ENCODE assay signal across 20 mouse cellular contexts in genomic region chr2:130591016-130591415, GRCm38 (mm10). TPM values are rescaled to one million over a fixed set of nuclear protein-coding genes. Genes with fewer than 3 reads are reported as not detected.
A peak's percentile ranks its signal among the peaks of the same experiment; 100 is the strongest.
DNase-seq lines count a peak whose midpoint lies in the region.
"Had no signal": no experiment of that assay in that cellular context is flagged by ENCODE, and none has a peak within 500 bp of the region (broad histone marks: within the 10 kb centered on the region; RNA-seq: fewer than 3 reads in every experiment).

No protein-coding gene starts in this region.

- intact Hi-C loops in gastrocnemius, postnatal 36 days (cut with DNase I): no loop called here

- peak; percentile 59 for DNase-seq in gastrocnemius, adult 18-20 months (ENCODE audit: low spot score)
- DNase-seq in gastrocnemius, postnatal 10 days: no peak
- DNase-seq in gastrocnemius, postnatal 25 days: peak; percentile 44
- DNase-seq in gastrocnemius, postnatal 36 days: no peak
- DNase-seq in skeletal muscle tissue, adult 2 months (ENCODE audit: low read depth, low spot score): peak; percentile 44
- DNase-seq: adrenal gland, adult 2 months; adrenal gland, postnatal 10 days; adrenal gland, postnatal 25 days; B cell, adult 2 months; cerebellum, adult 11 months; cerebellum, adult 18-20 months; cerebellum, adult 8-10 months; cerebellum, adult 9-11 months; cerebellum, postnatal 14 days; cerebellum, postnatal 36 days; embryo, embryonic 11 days had no signal

RNA-seq across cellular contexts. Expression of gene Avp, which starts 8.7 kb away (rescaled TPM):
- total RNA-seq in gastrocnemius, adult 18-20 months (2021): not detected
- under 1 TPM in 1 of 2 experiments, not detected in 1; 0.50 TPM for total RNA-seq in gastrocnemius, postnatal 10 days (2021)
- not detected for total RNA-seq in gastrocnemius, postnatal 25 days (2021)
- total RNA-seq in gastrocnemius, postnatal 36 days (2021): not detected
- total RNA-seq: adrenal gland, adult 2 months; adrenal gland, postnatal 10 days; adrenal gland, postnatal 25 days; adrenal gland, postnatal 4 days; CH12.LX; common myeloid progenitor, adult 5-6 weeks; G1E had no signal

RNA-seq across cellular contexts. Expression of gene Oxt, which starts 15.0 kb away (rescaled TPM):
- total RNA-seq in gastrocnemius, adult 18-20 months (2021): not detected
- not detected for total RNA-seq in gastrocnemius, postnatal 10 days (2021)
- total RNA-seq in gastrocnemius, postnatal 25 days (2021): not detected
- total RNA-seq in gastrocnemius, postnatal 36 days (2021): not detected
- total RNA-seq: adrenal gland, adult 2 months; adrenal gland, postnatal 10 days; adrenal gland, postnatal 25 days; adrenal gland, postnatal 4 days; CH12.LX; common myeloid progenitor, adult 5-6 weeks; G1E had no signal

RNA-seq across cellular contexts. Expression of gene Mrps26, which starts 27.5 kb away (rescaled TPM):
- 10 to 100 TPM; 45.8 to 46.0 TPM for total RNA-seq in gastrocnemius, adult 18-20 months (2021)
- 10 to 100 TPM; 48.6 to 51.2 TPM for total RNA-seq in gastrocnemius, postnatal 10 days (2021)
- 10 to 100 TPM; 44.9 to 45.0 TPM for total RNA-seq in gastrocnemius, postnatal 25 days (2021)
- total RNA-seq in gastrocnemius, postnatal 36 days (2021): 10 to 100 TPM; 38.6 to 47.7 TPM

RNA-seq across cellular contexts. Expression of gene Fastkd5, which starts 38.8 kb away (rescaled TPM):
- total RNA-seq in gastrocnemius, adult 18-20 months (2021): 1 to 10 TPM; 5.8 to 6.2 TPM
- total RNA-seq in gastrocnemius, postnatal 10 days (2021): 1 to 10 TPM; 4.8 to 6.0 TPM
- 1 to 10 TPM; 5.0 to 6.4 TPM for total RNA-seq in gastrocnemius, postnatal 25 days (2021)
- total RNA-seq in gastrocnemius, postnatal 36 days (2021): 1 to 10 TPM; 4.9 to 5.2 TPM

RNA-seq across cellular contexts. Expression of gene Ubox5, which starts 38.8 kb away (rescaled TPM):
- 1 to 10 TPM; 5.2 TPM for total RNA-seq in gastrocnemius, adult 18-20 months (2021)
- total RNA-seq in gastrocnemius, postnatal 10 days (2021): 1 to 10 TPM; 4.7 to 5.1 TPM
- total RNA-seq in gastrocnemius, postnatal 25 days (2021): 1 to 10 TPM; 3.3 to 3.8 TPM
- total RNA-seq in gastrocnemius, postnatal 36 days (2021): 1 to 10 TPM; 3.4 to 5.3 TPM

Comparison
In these comparisons a context has a peak if more than half of its experiments do, and no peak if none do; other contexts are left out.
1. DNase-seq: peak in gastrocnemius, adult 18-20 months (single experiment), gastrocnemius, postnatal 25 days (single experiment) and skeletal muscle tissue, adult 2 months (single experiment); none in gastrocnemius, postnatal 10 days (single experiment) and gastrocnemius, postnatal 36 days (0 of 2).